Mouse (Mus musculus) forebrain, embryonic 11.5 days (tissue): ENCODE results near the gene Kif26b. TPM values are rescaled to one million over a fixed set of nuclear protein-coding genes. Genes with fewer than 3 reads are reported as not detected.
A peak's percentile ranks its signal among the peaks of the same experiment; 100 is the strongest.

Experiments used
- ATAC-seq: fragments of 200-750 bp; cut with Nextera tagmentation; replicated peaks from 2 replicates; pipeline ENCODE4 v1.8.0; 2017; ENCODE audit warnings: moderate TSS enrichment; ENCODE audit not compliant: low FRiP score
- DNase-seq: peaks from one replicate; pipeline ENCODE4 v3.0.0-alpha.2; 2017; ENCODE audit warnings: low spot score
- H3K27ac ChIP-seq: fragments of 300-500 bp; sonication (generic); 2 replicates; pipeline ENCODE4 v1.5.1; 2014; ENCODE audit warnings: low read depth, low read length
- H3K27me3 ChIP-seq: fragments of 300-500 bp; sonication (generic); 2 replicates; pipeline ENCODE4 v1.6.1; 2014; ENCODE audit warnings: mild to moderate bottlenecking, low read length, mixed read lengths; ENCODE audit not compliant: control insufficient read depth, insufficient read depth
- H3K36me3 ChIP-seq: fragments of 300-500 bp; sonication (generic); 2 replicates; pipeline ENCODE4 v1.6.1; 2014; ENCODE audit warnings: mild to moderate bottlenecking, low read length, moderate library complexity, mixed read lengths; ENCODE audit not compliant: control insufficient read depth, insufficient read depth
- H3K4me1 ChIP-seq: fragments of 300-500 bp; sonication (generic); replicated peaks from 2 replicates; pipeline ENCODE4 v1.6.1; 2014; ENCODE audit warnings: low read length, mixed read lengths; ENCODE audit not compliant: control insufficient read depth, insufficient read depth
- H3K4me2 ChIP-seq: fragments of 300-500 bp; sonication (generic); 2 replicates; pipeline ENCODE4 v1.6.1; 2014; ENCODE audit warnings: low read depth, mild to moderate bottlenecking, low read length, moderate library complexity, mixed read lengths; ENCODE audit not compliant: severe bottlenecking
- H3K4me3 ChIP-seq: fragments of 300-500 bp; sonication (generic); 2 replicates; pipeline ENCODE4 v1.5.1; 2014; ENCODE audit warnings: low read depth, low read length
- H3K9ac ChIP-seq: fragments of 300-500 bp; sonication (generic); 2 replicates; pipeline ENCODE4 v1.6.1; 2014; ENCODE audit warnings: low read length
- H3K9me3 ChIP-seq: fragments of 300-500 bp; sonication (generic); 2 replicates; pipeline ENCODE4 v1.6.1; 2016; ENCODE audit warnings: low read length, mixed read lengths; ENCODE audit not compliant: control insufficient read depth
- WGBS: fragments of 180-500 bp; shearing (Covaris S2); extraction: QIAGEN DNeasy Blood & Tissue Kit; methylation state at CpG from one replicate; pipeline ENCODE4 v1.1.7; 2014; 5-methylcytosine and 5-hydroxymethylcytosine counted together
- polyA plus RNA-seq: library from polyadenylated mRNA; unstranded; fragments of >200 nt; fragmentation: Nextera tagmentation; extraction: Ambion mirVana; gene quantifications from 2 replicates; pipeline ENCODE4 v1.2.1, GENCODE M21; 2014

Kif26b gene
- polyA plus RNA-seq, 1 experiment from 2014 or later: 8.1 TPM

- peak overlapping the region; percentile 15; the same call in 1 of the 2 replicates for H3K4me2 ChIP-seq
Measured at GRCm38 (mm10) chr1:178917194-178917902, 388.4 kb downstream of the Kif26b start.

GRCm38 (mm10) chr1:178924492-178925183, 395.7 kb downstream of the Kif26b start:
- no peaks in the 10 kb centered on the region for H3K9me3 ChIP-seq
- H3K27me3 ChIP-seq: no peaks in the 10 kb centered on the region
- ATAC-seq (no peak), DNase-seq (no peak)
- no peaks in the 10 kb centered on the region for H3K4me1 ChIP-seq
- H3K36me3 ChIP-seq: no peaks in the 10 kb centered on the region
- H3K4me3 ChIP-seq: no peak overlapping the region
- H3K4me2 ChIP-seq: no peak overlapping the region
- no peak overlapping the region for H3K9ac ChIP-seq
- WGBS: 79% methylated on average over 8 of the region's 8 CpGs
- no peak overlapping the region for H3K27ac ChIP-seq

More at GRCm38 (mm10) chr1:178917194-178917902, 388.4 kb downstream of the Kif26b start:
- no peaks in the 10 kb centered on the region for H3K36me3 ChIP-seq
- 51% methylated on average over 31 of the region's 31 CpGs for WGBS
- H3K4me1 ChIP-seq: peaks cover 4% of the 10 kb centered on the region; the same call in 1 of the 2 replicates
- DNase-seq (no peak), ATAC-seq (no peak)
- no peaks in the 10 kb centered on the region for H3K9me3 ChIP-seq
- H3K4me3 ChIP-seq: no peak overlapping the region
- no peak overlapping the region for H3K27ac ChIP-seq
- H3K27me3 ChIP-seq: no peaks in the 10 kb centered on the region; the same call in 1 of the 2 replicates
- H3K9ac ChIP-seq: no peak overlapping the region

- DNase-seq: peak; percentile 13
- Histone ChIP-seq H3K27me3 (no peaks in the 10 kb centered on the region), H3K27ac (no peak overlapping the region), H3K4me2 (no peak overlapping the region), H3K36me3 (no peaks in the 10 kb centered on the region), H3K4me1 (no peaks in the 10 kb centered on the region), H3K4me3 (no peak overlapping the region), H3K9ac (no peak overlapping the region), H3K9me3 (no peaks in the 10 kb centered on the region)
- 77% methylated on average over 4 of the region's 4 CpGs for WGBS
- ATAC-seq: no peak
Measured at GRCm38 (mm10) chr1:178929531-178929930, 400.6 kb downstream of the Kif26b start.

- DNase-seq (peak; percentile 35), ATAC-seq (no peak)
- Histone ChIP-seq H3K27ac (no peak overlapping the region), H3K4me2 (no peak overlapping the region), H3K4me1 (no peaks in the 10 kb centered on the region), H3K9ac (no peak overlapping the region), H3K27me3 (no peaks in the 10 kb centered on the region), H3K4me3 (no peak overlapping the region), H3K36me3 (no peaks in the 10 kb centered on the region), H3K9me3 (no peaks in the 10 kb centered on the region)
- 76% methylated on average over 6 of the region's 6 CpGs for WGBS
Measured at GRCm38 (mm10) chr1:178933953-178934637, 405.2 kb downstream of the Kif26b start.

- 78% methylated on average over 4 of the region's 4 CpGs for WGBS
- H3K4me2 ChIP-seq: no peak overlapping the region
- H3K9me3 ChIP-seq: no peaks in the 10 kb centered on the region
Measured at GRCm38 (mm10) chr1:178936457-178936856, 407.5 kb downstream of the Kif26b start.

GRCm38 (mm10) chr1:178936976-178937375, 408.1 kb downstream of the Kif26b start:
- H3K9me3 ChIP-seq: no peaks in the 10 kb centered on the region
- 91% methylated on average over 2 of the region's 2 CpGs for WGBS
- DNase-seq: peak; percentile 37
- H3K4me3 ChIP-seq: no peak overlapping the region
- H3K36me3 ChIP-seq: no peaks in the 10 kb centered on the region
- no peak overlapping the region for H3K4me2 ChIP-seq
- no peak overlapping the region for H3K27ac ChIP-seq
- H3K9ac ChIP-seq: no peak overlapping the region
- H3K27me3 ChIP-seq: no peaks in the 10 kb centered on the region
- no peak for ATAC-seq
- no peaks in the 10 kb centered on the region for H3K4me1 ChIP-seq

More at GRCm38 (mm10) chr1:178936457-178936856, 407.5 kb downstream of the Kif26b start:
- Histone ChIP-seq H3K27ac (no peak overlapping the region), H3K36me3 (no peaks in the 10 kb centered on the region), H3K27me3 (no peaks in the 10 kb centered on the region), H3K4me3 (no peak overlapping the region), H3K4me1 (no peaks in the 10 kb centered on the region), H3K9ac (no peak overlapping the region)
- ATAC-seq (no peak), DNase-seq (peak; percentile 25)

GRCm38 (mm10) chr1:178940353-178940752, 411.4 kb downstream of the Kif26b start:
- H3K9me3 ChIP-seq: no peaks in the 10 kb centered on the region
- no peak overlapping the region for H3K4me2 ChIP-seq
- H3K9ac ChIP-seq: no peak overlapping the region
- no peak overlapping the region for H3K27ac ChIP-seq
- no peaks in the 10 kb centered on the region for H3K27me3 ChIP-seq
- no peaks in the 10 kb centered on the region for H3K36me3 ChIP-seq
- 84% methylated on average over 4 of the region's 4 CpGs for WGBS
- ATAC-seq: no peak
- no peak for DNase-seq
- H3K4me3 ChIP-seq: no peak overlapping the region
- H3K4me1 ChIP-seq: no peaks in the 10 kb centered on the region

- Histone ChIP-seq H3K9me3 (no peaks in the 10 kb centered on the region), H3K4me1 (no peaks in the 10 kb centered on the region), H3K4me2 (no peak overlapping the region), H3K9ac (no peak overlapping the region), H3K36me3 (no peaks in the 10 kb centered on the region), H3K27ac (no peak overlapping the region), H3K4me3 (no peak overlapping the region), H3K27me3 (no peaks in the 10 kb centered on the region)
- ATAC-seq (0 out of 2 replicates have a peak, but pooled peaks have one; percentile 21), DNase-seq (peak; percentile 46)
- WGBS: 39% methylated on average over 7 of the region's 7 CpGs
Measured at GRCm38 (mm10) chr1:178942251-178942963, 413.5 kb downstream of the Kif26b start.
